Mouse (Mus musculus) olfactory bulb, adult 2 months (tissue): Measurements from ENCODE around the gene Pdcd1lg2. TPM values are rescaled to one million over a fixed set of nuclear protein-coding genes. Genes with fewer than 3 reads are reported as not detected.

ENCODE experiments used
- H3K27ac ChIP-seq: fragments of 200-500 bp; 2 replicates; pipeline ENCODE4 v1.5.1; 2012; ENCODE audit warnings: low read depth, low read length; ENCODE audit not compliant: insufficient read depth
- H3K4me1 ChIP-seq: fragments of 200-500 bp; 2 replicates; pipeline ENCODE4 v1.6.1; 2012; ENCODE audit warnings: low read length; ENCODE audit not compliant: control insufficient read depth, insufficient read depth
- H3K4me3 ChIP-seq: fragments of 200-500 bp; 2 replicates; pipeline ENCODE4 v1.5.1; 2012; ENCODE audit warnings: mild to moderate bottlenecking, low read depth, low read length, moderate library complexity; ENCODE audit not compliant: insufficient read depth
- CTCF ChIP-seq: fragments of 200-500 bp; IDR thresholded peaks from 2 replicates; pipeline ENCODE4 v1.5.1; 2012; ENCODE audit warnings: low read depth, mild to moderate bottlenecking, low read length, moderate library complexity; ENCODE audit not compliant: insufficient read depth
- POLR2A ChIP-seq: fragments of 200-500 bp; IDR thresholded peaks from 2 replicates; pipeline ENCODE4 v1.6.1; 2012; ENCODE audit warnings: mild to moderate bottlenecking, low read depth, low read length, moderate library complexity; ENCODE audit not compliant: insufficient read depth
- WGBS: fragments of 180-500 bp; shearing (Covaris S2); methylation state at CpG from one replicate; pipeline ENCODE4 v1.1.7; 2018; 5-methylcytosine and 5-hydroxymethylcytosine counted together
- polyA plus RNA-seq: library from polyadenylated mRNA; stranded (reverse); fragments of >200 nt; gene quantifications from 2 replicates; pipeline ENCODE4 v1.2.4, GENCODE M21; 2012; ENCODE audit warnings: low replicate concordance; ENCODE audit not compliant: missing spikeins, insufficient read depth, insufficient read length

The Pdcd1lg2 gene
- polyA plus RNA-seq, 1 experiment: not detected

DNA sequence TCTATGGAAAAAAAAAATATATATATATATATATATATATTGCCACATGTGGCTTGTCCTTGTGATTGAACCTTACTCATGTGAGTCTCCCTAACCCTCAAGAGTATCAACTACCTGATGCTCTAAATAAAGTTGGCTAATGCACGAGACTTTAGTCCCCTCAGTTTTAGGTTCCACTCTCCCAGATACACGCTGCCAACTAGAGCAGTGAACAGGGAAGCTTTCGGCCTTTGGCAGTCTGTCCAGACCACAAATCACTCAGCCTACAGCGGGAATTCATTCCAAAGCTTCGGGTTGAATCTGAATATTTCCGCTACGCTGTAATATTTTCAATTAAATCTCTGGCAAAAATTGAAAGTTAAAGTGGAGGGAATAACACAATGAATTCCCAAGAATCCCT lies 107.7 kb downstream of the Pdcd1lg2 start:
- WGBS: 84% methylated on average over 7 of the region's 7 CpGs
- TF ChIP-seq POLR2A (no peak), CTCF (no peak)
- Histone ChIP-seq H3K4me3 (no peak overlapping the region), H3K4me1 (no peaks in the 10 kb centered on the region), H3K27ac (no peak overlapping the region)

DNA sequence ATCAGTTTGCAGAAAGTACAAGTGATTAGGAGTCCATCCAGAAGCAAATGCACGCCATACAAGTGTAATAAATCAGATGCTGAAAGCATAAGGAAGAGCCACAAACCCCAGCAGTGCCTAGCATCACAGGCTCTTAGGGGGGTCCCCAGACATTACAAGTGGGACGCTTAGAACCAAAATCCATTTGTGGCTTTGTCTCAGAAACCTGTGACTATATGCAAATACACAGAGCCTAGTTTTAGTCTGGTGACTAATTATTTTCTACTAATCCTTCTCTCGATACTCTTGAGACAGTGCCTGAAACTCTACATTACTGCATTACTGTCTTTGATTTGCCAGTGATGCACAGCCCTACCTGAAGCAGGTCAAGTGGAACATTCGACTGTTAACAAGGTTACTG lies 108.2 kb downstream of the Pdcd1lg2 start:
- no peak for TF ChIP-seq CTCF
- no peak for TF ChIP-seq POLR2A
- no peak overlapping the region for H3K27ac ChIP-seq
- no peaks in the 10 kb centered on the region for H3K4me1 ChIP-seq
- 78% methylated on average over 4 of the region's 4 CpGs for WGBS
- no peak overlapping the region for H3K4me3 ChIP-seq

Other genes with a start within 250 kb of the Pdcd1lg2 start
- not detected in 2 replicates for gene Jak2, start 159.1 kb upstream of the Pdcd1lg2 start, polyA plus RNA-seq
- gene Insl6, start 85.6 kb upstream of the Pdcd1lg2 start, polyA plus RNA-seq: not detected in 2 replicates
- not detected in 2 replicates for gene Rln1, start 76.2 kb upstream of the Pdcd1lg2 start, polyA plus RNA-seq
- gene Plgrkt, start 43.5 kb upstream of the Pdcd1lg2 start, polyA plus RNA-seq: not detected in 2 replicates
- gene Cd274, start 43.5 kb upstream of the Pdcd1lg2 start, polyA plus RNA-seq: not detected in 2 replicates
- gene Ric1, start 111.4 kb downstream of the Pdcd1lg2 start, polyA plus RNA-seq: not detected in 2 replicates
- not detected in 2 replicates for gene Ermp1, start 237.5 kb downstream of the Pdcd1lg2 start, polyA plus RNA-seq